Mouse (Mus musculus): ENCODE results near the gene H2-Q1.
"Not testable (repeated sequence)": the region's sequence is repeated elsewhere in the genome, so short reads cannot be mapped to it uniquely, and the experiment has no call there.

H2-Q1 gene

DNA sequence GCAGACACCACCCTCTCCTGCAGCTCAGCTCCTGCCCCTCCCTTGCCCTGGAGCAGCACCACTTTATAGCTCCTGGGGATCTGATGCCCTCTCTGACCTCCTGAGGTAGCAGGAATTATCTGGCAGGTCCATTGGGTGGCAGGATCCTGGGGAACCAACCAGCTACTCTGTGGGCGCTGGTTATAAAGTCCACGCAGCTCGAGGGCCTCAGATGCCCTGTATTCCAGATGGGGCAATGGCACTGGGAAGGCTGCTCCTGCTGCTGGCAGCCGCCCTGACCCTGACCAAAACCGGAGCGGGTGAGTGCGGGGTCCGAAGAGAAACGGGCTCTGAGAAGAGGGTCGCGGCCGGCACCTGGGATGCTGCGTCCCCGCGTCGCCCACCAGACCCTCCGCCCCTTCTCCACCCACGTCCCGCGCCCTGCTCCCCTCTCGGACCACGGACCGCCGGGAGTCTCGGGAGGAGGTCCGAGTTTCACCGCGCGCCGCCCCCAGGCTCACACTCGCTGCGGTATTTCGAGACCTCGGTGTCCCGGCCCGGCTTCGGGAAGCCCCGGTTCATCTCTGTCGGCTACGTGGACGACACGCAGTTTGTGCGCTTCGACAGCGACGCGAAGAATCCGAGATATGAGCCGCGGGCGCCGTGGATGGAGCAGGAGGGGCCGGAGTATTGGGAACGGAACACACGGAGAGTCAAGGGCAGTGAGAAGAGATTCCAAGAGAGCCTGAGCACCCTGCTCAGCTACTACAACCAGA, at the start of gene H2-Q1:
H2-Q1 (plus strand) TSS at position 79 of the 755 bp plus-strand sequence.
- DNase-seq: no peak

DNA sequence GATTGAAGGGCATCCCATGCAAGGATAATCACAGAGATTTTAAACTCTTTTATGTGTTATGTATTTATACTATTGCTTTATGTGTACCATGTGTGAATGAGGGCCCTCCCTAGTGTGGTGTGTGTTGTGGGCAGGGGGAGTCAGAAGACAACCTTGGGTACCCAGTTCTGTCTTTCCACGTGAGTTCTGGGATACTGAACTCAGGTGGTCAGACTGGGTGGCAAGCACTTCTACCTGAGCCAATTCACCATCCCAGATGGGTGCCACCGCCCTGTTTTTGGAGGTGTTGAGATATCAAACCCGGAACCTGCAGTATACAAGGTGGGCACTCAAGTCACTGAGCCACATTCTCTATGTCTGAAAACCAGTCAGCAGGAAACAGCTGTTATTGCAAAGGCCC, 48.0 kb upstream of the H2-Q1 start:
- DNase-seq: no peak

DNA sequence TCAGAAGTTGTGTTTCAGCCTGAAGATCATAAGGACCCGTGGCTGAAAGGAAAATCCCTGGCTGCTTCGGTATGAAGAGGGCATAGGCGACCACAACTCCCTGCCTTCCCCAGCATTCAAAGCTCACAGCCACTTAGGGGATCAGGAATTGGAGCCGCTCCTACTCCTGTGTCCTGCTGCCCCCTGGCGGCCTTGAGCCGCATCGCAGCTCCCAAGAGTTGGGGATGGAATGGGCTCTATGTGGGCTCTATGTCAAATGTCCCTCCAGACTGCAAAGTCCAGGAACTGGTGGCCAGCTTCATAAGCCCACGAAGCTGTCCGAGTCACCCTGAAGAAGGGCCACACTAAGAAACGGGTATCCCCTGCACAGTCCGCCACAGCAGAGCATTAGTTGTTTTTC, 45.4 kb upstream of the H2-Q1 start:
- DNase-seq: peak; percentile 63 to 71

DNA sequence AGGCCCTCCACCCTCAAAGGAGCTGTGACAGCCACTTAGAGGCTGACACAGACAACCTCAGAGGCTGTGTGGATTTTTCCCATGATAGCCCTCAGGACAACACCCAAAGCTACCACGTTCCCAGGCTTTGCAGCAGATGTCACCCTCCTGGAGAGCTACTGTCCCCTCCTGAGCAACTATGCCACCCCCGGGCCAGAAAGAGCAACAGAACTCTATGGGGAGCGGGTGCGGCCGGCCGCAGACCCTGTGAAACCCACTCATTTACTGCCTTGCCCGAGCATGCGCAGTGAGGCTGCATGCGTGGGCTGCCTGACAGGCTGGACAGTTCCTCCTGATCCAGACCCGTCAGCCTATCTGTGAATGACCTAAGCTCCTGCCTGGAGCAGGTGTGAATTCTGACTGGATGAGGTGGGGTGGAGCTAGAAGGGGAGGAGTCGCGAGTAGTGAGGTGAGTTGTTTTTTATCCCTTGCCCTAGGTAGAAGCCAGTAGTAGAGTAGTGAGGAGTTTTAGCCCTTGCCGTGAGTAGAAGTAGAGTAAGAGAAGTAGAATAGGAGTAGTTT, 43.8 kb upstream of the H2-Q1 start:
- DNase-seq: no peak

DNA sequence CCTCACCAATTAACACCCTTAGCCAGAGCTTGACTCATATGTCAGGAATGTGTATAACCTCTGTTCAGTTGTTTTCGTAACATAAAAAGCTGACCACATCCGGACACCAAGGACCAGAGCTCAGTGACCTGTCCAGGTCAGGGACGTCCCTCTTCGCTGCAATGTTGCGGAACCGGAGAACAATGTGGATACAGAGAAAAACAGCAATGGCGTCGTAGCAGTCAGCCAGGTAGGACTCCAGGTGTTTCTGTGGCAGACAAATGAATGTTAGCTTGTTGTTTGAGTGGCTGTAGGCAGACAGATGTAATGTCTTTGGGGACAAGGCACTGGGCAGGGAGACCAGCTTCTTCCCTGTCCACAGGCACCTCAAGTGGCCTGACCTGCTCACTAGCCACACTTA, 42.2 kb upstream of the H2-Q1 start:
- DNase-seq: no peak

DNA sequence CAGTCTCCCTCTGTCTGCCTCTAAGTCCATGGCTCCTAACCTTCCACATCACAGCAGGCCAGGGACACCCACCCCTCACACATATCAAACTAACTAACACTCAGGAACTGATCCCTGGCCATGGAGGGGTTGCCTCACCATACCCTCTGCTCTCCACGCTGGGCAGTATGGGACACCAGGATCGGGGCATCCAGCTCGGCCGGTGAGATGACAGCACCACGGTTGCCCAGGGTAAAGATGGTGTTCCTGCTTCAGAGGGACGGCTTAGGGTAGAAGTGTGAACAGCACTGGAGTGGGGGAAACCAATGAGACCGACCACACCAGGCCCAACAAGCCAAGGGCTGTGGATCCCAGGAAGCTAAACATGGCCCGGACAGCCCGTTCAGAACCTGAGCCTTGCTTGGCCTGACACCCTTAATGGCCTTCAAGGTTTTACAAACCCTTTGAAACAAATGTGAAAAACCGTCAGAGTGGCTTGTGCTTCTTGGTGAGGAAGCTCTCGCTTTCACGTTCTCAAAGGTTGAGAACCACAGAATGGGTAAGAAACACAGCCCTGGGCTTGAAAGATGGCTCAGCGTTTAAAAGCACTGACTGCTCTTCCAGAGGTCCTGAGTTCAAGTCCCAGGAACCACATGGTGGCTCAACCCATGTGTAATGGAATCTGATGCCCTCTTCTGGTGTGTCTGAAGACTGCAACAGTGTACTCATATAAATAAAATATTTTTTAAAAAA, 41.1 kb upstream of the H2-Q1 start:
- no peak for DNase-seq

DNA sequence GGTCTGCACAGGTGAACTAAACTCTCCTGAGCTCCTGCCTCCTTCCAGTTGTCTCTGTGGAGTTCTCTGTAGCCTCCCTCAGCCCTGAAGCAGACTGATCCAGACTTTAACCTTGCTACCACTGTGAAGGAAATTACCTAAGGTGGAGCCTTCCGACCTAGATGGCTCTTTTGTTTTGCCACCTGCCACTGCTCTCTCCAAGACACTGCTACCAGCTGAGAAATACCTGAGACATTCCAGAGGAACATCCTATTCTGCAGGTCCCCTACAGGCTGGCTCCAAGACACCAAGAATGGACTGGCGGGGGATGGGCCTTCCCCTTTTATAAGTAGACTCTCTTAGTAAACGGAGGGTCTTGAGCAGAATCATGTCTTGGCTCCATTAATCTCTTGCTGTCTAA, 39.9 kb upstream of the H2-Q1 start:
- DNase-seq: no peak

DNA sequence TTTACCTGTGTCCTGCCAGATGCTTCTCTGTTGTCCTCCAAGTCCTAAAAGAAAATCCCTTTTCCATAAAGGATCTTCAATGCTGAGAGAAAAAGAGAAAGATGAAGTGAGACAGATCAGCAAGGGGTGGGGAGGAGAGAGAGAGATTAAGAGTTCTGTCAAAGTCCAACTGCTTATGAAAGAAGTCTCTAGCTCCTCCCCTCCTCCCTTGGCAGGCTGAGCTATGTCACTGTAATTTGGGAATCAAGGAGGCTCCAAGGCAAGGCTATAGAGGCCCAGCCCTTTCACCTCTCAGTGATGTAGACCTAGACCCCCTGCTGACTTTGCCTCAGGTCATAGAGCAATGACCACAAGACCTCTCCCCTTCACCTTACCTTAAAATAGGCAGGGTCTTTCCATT, 34.8 kb upstream of the H2-Q1 start:
- no peak for DNase-seq

DNA sequence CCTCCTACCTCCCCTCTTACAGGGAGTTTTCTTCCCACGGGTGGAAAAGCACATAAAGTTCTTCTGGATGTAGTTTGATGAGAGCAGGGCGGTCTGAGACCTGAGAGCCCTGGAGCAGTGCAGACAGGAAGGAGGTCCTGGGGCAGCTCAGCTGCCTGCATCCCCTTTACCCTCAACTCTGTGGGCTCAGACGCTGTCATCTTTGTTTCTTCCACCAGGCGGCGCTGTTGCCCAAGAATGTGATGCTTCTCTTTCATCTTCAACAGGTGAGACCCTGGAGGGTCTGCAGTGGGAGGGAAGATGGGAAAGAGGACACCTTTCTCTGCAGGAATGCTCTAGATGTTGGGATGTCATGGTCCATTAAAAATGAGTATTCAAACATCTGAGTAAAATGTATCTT, 24.4 kb upstream of the H2-Q1 start:
- DNase-seq: peak; percentile 62 to 77

DNA sequence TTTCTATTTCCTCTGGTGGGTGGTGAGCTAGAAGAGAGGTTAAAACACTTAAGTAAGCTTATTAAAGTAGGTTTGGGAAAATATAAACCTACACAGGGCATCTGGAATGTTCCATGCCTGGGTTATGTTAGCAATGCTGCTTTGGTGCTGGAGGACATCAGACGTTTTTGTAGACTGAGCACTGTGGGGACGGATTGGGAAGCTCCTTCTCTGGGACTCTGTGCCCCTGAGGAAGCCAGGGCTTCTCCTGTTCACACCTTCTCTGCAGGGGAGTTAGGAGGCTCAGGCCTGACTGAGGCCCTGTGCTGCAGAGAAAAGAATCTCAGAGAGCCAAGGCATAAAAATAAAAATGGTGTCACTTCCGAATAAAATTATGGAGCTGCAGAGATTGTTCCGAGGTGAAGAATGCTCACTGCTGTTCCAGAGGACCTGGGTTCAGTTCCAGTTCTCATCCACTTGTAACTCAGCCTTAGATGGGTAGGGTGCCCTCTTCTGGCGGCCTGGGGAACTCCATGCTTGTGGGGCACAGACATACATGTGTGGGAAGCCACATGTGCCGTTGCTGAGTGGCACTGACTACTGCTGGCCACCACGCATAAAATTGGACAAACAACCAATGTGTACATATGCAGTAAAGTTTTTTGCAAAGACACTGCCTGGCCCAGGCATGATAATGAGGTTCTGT, 19.8 kb upstream of the H2-Q1 start:
- DNase-seq: not testable (repeated sequence)

DNA sequence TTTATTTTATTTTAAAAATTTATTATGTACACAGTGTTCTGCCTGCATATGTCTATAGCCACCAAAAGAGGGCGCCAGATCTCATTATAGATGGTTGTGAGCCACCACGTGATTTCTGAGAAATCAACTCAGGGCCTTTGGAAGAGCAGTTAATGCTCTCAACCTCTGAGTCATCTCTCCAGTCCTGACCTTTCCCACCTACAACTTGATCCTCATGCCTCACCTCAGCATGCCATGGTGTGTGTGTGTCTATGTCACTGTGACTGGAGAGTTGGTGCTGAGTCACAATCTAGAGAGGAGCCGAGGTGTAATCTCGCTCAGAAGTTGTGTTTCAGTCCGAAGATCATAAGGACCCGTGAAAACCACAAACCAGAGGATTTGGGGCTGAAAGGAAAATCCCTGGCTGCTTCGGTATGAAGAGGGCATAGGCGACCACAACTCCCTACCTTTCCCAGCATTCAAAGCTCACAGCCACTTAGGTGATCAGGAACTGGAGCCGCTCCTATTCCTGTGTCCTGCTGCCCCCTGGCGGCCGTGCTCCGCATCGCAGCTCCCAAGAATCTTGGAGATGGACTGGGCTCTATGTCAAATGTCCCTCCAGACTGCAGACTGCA, 18.5 kb upstream of the H2-Q1 start:
- DNase-seq: peak; percentile 69 to 76

DNA sequence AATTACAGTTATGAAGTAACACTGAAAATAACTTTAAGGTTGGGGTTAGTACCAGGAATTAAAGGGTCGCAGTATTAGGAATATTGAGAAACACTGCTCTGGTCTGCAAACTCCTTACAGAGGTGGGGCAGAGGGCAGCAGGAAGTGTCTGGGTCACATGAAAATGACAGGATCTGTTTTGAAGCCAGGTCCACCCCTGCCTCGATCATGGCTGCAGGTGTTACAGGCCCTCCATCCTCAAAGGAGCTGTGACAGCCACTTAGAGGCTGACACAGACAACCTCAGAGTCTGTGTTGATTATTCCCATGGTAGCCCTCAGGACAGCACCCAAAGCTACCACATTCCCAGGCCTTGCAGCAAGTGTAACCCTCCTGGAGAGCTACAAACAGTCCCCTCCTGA, 16.9 kb upstream of the H2-Q1 start:
- DNase-seq: no peak

DNA sequence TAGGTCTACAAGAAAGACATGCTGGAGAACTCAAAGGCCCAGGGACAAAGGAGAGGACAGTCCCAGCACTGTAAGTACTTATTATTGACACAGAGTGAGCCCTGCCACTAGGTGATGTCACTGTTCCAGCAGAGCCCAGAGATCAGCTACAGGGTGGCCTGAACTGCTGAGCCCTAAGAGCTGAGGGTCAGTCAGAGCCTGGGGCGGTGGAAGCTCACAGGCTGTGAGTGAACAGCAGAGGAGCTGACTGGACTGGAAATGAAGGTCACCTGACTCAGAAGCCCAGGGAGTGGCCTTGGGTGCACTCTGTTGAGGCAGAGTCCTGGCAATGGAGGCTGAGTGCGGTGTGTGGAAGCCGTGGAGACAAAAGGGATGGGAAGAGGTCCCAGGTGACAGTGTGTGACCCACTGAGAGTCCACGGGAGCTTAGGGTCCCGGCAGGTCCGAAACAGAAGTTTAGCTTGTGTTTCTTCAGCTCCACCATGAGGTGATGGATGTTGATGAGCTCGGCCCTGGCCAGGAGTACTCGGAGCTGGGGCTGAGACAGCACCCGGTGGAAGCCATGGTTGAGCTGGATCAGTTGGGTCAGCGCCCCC, 16.4 kb upstream of the H2-Q1 start:
- no peak for DNase-seq

DNA sequence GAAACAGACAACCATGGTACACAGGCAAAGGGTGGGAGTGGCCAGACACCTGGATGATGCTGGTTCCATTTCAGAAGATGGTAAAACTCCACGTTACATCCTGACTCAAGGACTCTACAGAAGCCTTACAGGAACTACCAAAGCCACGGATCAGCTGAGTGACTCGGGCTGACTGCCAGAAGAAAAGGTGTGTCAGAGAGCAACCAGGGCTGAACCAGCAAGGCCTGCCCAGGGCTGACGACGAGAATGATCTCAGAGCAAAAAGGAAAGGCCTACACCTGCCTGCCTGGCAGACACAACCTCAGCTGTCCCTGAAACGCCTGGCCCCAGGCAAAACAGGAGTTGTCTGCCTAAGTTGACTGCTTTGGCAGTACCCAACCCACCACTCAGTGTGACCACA, 15.7 kb upstream of the H2-Q1 start:
- DNase-seq: no peak

DNA sequence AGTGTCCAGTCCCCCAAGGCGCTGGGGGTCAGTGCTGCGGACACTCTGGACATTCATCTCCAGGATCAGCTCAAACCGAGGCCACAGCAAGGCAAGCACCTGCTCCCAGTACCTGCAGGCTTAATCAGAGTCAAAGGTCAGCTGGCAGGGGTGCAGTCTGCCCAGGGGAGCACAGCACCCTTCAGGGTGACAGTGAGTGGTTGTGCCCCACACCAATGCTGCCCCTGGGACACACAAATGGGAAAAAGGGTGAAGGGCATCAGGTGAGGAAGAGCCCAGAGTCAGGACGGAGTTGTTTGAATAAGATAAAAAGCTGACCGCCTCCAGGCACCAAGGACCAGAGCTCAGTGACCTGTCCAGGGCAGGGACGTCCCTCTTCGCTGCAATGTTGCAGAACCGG, 15.3 kb upstream of the H2-Q1 start:
- DNase-seq: not testable (repeated sequence)

DNA sequence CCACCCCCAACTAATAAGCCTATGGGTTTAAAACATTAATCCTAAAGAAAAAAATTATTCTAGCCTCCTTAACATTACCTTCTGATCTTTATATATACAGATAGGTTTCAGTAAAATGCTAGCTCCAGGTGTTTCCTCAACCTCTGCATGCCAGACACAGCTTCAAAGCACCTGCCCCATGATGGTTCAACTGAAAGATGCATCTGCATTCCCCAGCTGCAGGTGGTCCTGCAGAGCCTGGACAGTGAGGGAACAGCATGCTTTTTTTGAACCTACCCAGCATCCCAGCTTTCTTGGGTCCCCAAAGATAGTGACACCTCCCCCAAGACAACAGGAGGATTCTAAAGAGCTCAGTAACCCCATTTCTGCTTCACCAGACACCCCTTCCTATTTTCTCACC, 1.5 kb upstream of the H2-Q1 start:
- peak; percentile 53 to 76 for DNase-seq

DNA sequence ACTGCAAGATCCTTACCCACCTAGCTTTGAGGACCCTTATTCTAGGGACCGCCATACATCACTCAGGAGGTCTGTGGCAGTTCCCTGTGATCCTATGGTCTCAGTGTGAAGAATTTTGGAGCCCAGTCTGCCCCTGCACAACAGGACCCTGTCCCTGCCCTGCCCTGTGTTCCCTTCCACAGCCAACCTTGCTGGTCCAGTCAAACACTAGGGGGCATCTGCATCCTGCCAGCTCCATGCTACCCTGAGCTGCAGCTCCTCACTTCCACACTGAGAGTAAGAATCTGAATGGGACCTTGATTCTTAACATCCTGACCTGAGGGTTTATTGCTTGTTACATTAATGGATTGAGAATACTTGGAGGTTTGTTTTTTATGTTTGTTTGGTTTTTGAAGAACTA, 4.9 kb downstream of the H2-Q1 start:
- DNase-seq: not testable (repeated sequence)

DNA sequence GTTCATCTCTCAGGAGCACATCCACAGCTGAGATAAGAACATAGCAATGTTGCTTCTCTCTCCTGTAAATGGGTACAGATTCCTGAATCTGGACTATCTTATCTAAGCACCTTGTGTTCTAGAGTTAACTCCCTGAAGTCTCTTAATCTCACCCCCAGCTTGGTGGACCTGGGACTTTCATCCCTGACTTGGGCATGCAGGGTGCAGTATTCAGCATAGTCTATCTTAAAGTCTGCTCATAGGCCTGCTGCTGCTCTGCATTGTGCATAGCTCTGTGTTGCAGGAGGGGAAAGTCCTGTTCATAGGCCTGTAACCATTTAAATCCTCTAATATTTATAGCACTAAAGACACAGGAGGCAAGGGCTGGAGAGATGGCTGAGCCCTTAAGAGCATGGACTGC, 5.8 kb downstream of the H2-Q1 start:
- not testable (repeated sequence) for DNase-seq

DNA sequence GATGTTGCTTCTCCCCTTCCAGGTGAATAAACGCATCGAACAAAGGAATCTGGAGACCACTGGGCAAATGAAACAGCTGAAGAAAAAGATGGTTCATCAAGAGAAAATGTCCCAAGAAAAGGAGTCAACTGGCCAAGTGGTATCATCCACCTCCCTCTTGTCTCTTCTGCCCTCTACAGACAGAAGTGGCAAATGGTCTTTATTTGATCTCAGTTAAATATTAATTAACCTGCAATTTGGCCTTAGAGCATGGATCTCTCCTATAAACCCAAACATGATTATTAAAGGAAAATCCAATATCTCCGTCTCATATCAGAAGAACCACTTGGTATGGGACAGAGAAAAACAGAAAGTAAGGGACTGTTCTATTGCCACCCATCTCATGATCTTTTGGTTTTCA, 9.5 kb downstream of the H2-Q1 start:
- not testable (repeated sequence) for DNase-seq

DNA sequence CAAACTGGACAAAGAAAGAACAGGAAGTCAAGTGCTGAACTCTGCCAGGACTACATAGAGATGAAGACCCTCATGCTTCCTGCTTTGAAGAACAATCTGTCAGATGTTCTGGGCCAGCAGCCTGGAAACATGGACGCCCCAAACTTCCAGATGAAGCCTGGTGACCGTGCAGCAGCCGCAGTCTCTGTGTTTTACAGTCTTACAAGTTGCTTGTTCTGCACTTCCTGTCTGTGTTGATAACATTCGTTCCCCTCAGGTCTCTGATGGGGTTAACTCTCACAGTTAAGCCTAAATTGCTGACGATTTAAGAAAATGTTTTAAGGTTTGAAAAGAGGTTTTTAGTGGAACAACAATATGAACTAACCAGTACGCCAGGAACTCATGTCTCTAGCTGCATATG, 11.3 kb downstream of the H2-Q1 start:
- not testable (repeated sequence) for DNase-seq

DNA sequence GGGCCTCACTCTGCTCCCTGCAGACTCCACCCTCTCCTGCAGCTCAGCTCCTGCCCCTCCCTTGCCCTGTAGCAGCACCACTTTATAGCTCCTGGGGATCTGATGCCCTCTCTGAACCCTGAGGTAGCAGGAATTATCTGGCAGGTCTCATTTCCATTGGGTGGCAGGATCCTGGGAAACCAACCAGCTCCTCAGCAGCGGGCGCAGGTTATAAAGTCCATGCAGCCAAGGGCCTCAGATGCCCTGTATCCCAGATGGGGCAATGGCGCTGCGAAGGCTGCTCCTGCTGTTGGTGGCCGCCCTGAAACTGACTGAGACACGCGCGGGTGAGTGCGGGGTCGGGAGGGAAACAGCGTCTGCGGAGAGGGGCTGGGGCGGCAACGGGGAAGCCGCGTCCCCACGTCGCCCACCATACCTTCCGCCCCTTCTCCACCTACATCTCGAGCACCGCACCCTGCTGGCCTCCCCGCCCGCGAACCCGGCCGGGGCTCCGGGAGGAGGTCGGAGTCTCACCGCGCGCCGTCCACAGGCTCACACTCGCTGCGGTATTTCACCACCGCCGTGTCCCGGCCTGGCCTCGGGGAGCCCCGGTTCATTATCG, 22.0 kb downstream of the H2-Q1 start, which contains the start of gene H2-Q2:
H2-Q2 (plus strand) TSS at position 172 of the 601 bp plus-strand sequence.
- peak; percentile 56 to 75 for DNase-seq
